Mouse (Mus musculus): ENCODE measurements around the gene Rtf2. TPM values are rescaled to one million over a fixed set of nuclear protein-coding genes. Genes with fewer than 3 reads are reported as not detected.

The Rtf2 gene
- polyA plus RNA-seq, 1 experiment from 2014 or later: 75.3 TPM

DNA sequence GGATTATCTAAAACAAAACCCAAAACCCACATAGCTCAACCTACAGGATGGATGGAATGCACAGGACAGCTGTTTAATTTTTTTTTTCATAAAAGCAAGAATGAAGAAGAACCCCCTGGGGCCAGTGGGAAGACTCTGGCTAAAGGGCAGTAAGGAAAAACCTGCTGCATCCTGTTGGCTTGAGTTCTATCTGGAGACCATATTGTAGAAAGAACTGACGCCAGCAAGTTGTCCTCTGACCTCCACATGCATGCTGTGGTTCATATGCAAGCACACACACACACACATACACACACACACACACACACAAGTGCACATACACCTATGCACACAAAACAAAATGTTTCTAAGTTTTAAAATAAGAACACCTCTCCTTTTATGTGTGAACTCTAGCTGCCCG, 29.7 kb upstream of the Rtf2 start:
- H3K4me2 ChIP-seq (replicated peaks; ENCODE audit: low read depth): no peak overlapping the region
- H3K9ac ChIP-seq (ENCODE audit: low read depth, low read length): no peak overlapping the region
- no peak for TF ChIP-seq CTCF (IDR thresholded peaks at IDR 0.05; ENCODE audit: low read depth)
- 77% methylated on average over 2 of the region's 2 CpGs for WGBS
- H3K27ac ChIP-seq (ENCODE audit: low read depth, low read length): no peak overlapping the region
- H3K27me3 ChIP-seq (replicated peaks; ENCODE audit: control insufficient read depth, insufficient read depth, low read length): no peaks in the 10 kb centered on the region
- H3K4me1 ChIP-seq (replicated peaks; ENCODE audit: control insufficient read depth, insufficient read depth, low read length): no peaks in the 10 kb centered on the region
- no peak for ATAC-seq
- no peaks in the 10 kb centered on the region for H3K36me3 ChIP-seq (ENCODE audit: control insufficient read depth, insufficient read depth)
- H3K9me3 ChIP-seq (ENCODE audit: control insufficient read depth): no peaks in the 10 kb centered on the region
- H3K4me3 ChIP-seq (ENCODE audit: low read depth, low read length): no peak overlapping the region

GRCm38 (mm10) chr2:172411091-172411490, 29.3 kb upstream of the Rtf2 start:
- Histone ChIP-seq H3K4me2 (replicated peaks; ENCODE audit: low read depth) (no peak overlapping the region), H3K27me3 (replicated peaks; ENCODE audit: control insufficient read depth, insufficient read depth, low read length) (no peaks in the 10 kb centered on the region), H3K36me3 (ENCODE audit: control insufficient read depth, insufficient read depth) (no peaks in the 10 kb centered on the region), H3K9me3 (ENCODE audit: control insufficient read depth) (no peaks in the 10 kb centered on the region), H3K4me1 (replicated peaks; ENCODE audit: control insufficient read depth, insufficient read depth, low read length) (no peaks in the 10 kb centered on the region), H3K9ac (ENCODE audit: low read depth, low read length) (no peak overlapping the region), H3K27ac (ENCODE audit: low read depth, low read length) (no peak overlapping the region), H3K4me3 (ENCODE audit: low read depth, low read length) (no peak overlapping the region)
- ATAC-seq: no peak
- TF ChIP-seq CTCF (IDR thresholded peaks at IDR 0.05; ENCODE audit: low read depth): no peak
- WGBS: 83% methylated on average over 11 of the region's 11 CpGs

DNA sequence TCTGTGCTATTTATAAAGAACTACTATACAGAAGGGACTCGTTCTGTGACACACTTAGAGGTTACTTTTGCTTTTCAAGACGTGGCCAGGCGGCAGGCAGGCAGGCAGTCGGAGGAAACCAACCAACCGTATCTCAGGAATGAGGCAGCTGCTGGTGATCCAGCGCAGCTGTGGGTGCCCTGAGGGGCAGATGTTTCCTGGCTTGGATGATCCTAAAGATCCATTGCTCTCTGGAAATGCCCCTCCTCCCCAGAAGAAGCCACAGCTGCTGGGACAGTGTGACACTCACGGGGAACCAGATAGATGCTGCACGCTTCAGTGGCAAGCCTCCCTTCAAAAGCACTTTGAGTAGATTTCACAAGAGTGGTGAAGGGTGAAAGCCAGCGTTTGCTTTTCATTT, 27.9 kb upstream of the Rtf2 start:
- H3K27ac ChIP-seq (ENCODE audit: low read depth, low read length): no peak overlapping the region
- no peak overlapping the region for H3K4me3 ChIP-seq (ENCODE audit: low read depth, low read length)
- ATAC-seq: no peak

DNA sequence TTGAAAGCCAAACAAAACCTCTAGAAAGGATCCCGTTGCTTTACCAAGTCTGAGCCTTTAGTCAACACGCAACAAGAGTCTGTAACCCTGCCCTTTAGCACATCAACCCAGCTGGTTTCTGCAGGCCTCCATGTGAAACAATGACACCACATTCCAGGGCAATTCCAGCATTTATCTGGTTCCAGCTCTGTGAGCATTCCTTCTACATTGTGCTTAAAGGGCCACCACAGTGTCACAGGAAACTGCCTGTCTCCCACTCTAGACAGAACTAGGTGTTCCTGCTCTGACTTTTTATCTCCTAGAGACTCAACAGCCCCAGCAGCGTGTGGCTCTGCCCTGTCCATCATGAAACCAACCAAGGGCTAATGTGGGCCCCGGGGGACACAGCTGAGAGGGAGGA, 27.1 kb upstream of the Rtf2 start:
- H3K27me3 ChIP-seq (replicated peaks; ENCODE audit: control insufficient read depth, insufficient read depth, low read length): no peaks in the 10 kb centered on the region
- no peaks in the 10 kb centered on the region for H3K36me3 ChIP-seq (ENCODE audit: control insufficient read depth, insufficient read depth)
- WGBS: 20% methylated on average over 4 of the region's 4 CpGs
- no peak for ATAC-seq
- no peak overlapping the region for H3K27ac ChIP-seq (ENCODE audit: low read depth, low read length)
- no peaks in the 10 kb centered on the region for H3K4me1 ChIP-seq (replicated peaks; ENCODE audit: control insufficient read depth, insufficient read depth, low read length)
- no peak for TF ChIP-seq CTCF (IDR thresholded peaks at IDR 0.05; ENCODE audit: low read depth)
- H3K9ac ChIP-seq (ENCODE audit: low read depth, low read length): no peak overlapping the region
- H3K4me3 ChIP-seq (ENCODE audit: low read depth, low read length): no peak overlapping the region
- no peak overlapping the region for H3K4me2 ChIP-seq (replicated peaks; ENCODE audit: low read depth)
- H3K9me3 ChIP-seq (ENCODE audit: control insufficient read depth): no peaks in the 10 kb centered on the region

More for the DNA sequence above, 27.9 kb upstream of the Rtf2 start:
- H3K9ac ChIP-seq (ENCODE audit: low read depth, low read length): no peak overlapping the region
- no peaks in the 10 kb centered on the region for H3K36me3 ChIP-seq (ENCODE audit: control insufficient read depth, insufficient read depth)
- WGBS: 14% methylated on average over 9 of the region's 9 CpGs
- no peaks in the 10 kb centered on the region for H3K9me3 ChIP-seq (ENCODE audit: control insufficient read depth)
- no peaks in the 10 kb centered on the region for H3K27me3 ChIP-seq (replicated peaks; ENCODE audit: control insufficient read depth, insufficient read depth, low read length)
- H3K4me2 ChIP-seq (replicated peaks; ENCODE audit: low read depth): no peak overlapping the region
- TF ChIP-seq CTCF (IDR thresholded peaks at IDR 0.05; ENCODE audit: low read depth): no peak
- H3K4me1 ChIP-seq (replicated peaks; ENCODE audit: control insufficient read depth, insufficient read depth, low read length): no peaks in the 10 kb centered on the region

GRCm38 (mm10) chr2:172413894-172414293, 26.5 kb upstream of the Rtf2 start:
- no peaks in the 10 kb centered on the region for H3K9me3 ChIP-seq (ENCODE audit: control insufficient read depth)
- H3K27me3 ChIP-seq (replicated peaks; ENCODE audit: control insufficient read depth, insufficient read depth, low read length): no peaks in the 10 kb centered on the region
- no peak for TF ChIP-seq CTCF (IDR thresholded peaks at IDR 0.05; ENCODE audit: low read depth)
- H3K4me2 ChIP-seq (replicated peaks; ENCODE audit: low read depth): no peak overlapping the region
- no peak overlapping the region for H3K27ac ChIP-seq (ENCODE audit: low read depth, low read length)
- H3K4me1 ChIP-seq (replicated peaks; ENCODE audit: control insufficient read depth, insufficient read depth, low read length): no peaks in the 10 kb centered on the region
- no peak for ATAC-seq
- H3K36me3 ChIP-seq (ENCODE audit: control insufficient read depth, insufficient read depth): no peaks in the 10 kb centered on the region
- H3K9ac ChIP-seq (ENCODE audit: low read depth, low read length): no peak overlapping the region
- no peak overlapping the region for H3K4me3 ChIP-seq (ENCODE audit: low read depth, low read length)
- WGBS: 40% methylated on average over 5 of the region's 5 CpGs

- H3K9ac ChIP-seq (ENCODE audit: low read depth, low read length): no peak overlapping the region
- 56% methylated on average over 12 of the region's 12 CpGs for WGBS
- no peaks in the 10 kb centered on the region for H3K36me3 ChIP-seq (ENCODE audit: control insufficient read depth, insufficient read depth)
- no peaks in the 10 kb centered on the region for H3K27me3 ChIP-seq (replicated peaks; ENCODE audit: control insufficient read depth, insufficient read depth, low read length)
- no peak for TF ChIP-seq CTCF (IDR thresholded peaks at IDR 0.05; ENCODE audit: low read depth)
- H3K9me3 ChIP-seq (ENCODE audit: control insufficient read depth): no peaks in the 10 kb centered on the region
- ATAC-seq: no peak
- no peak overlapping the region for H3K4me2 ChIP-seq (replicated peaks; ENCODE audit: low read depth)
- no peaks in the 10 kb centered on the region for H3K4me1 ChIP-seq (replicated peaks; ENCODE audit: control insufficient read depth, insufficient read depth, low read length)
- no peak overlapping the region for H3K27ac ChIP-seq (ENCODE audit: low read depth, low read length)
- H3K4me3 ChIP-seq (ENCODE audit: low read depth, low read length): no peak overlapping the region
These were observed 24.1 kb upstream of the Rtf2 start for GRCm38 (mm10) chr2:172416218-172416617.

DNA sequence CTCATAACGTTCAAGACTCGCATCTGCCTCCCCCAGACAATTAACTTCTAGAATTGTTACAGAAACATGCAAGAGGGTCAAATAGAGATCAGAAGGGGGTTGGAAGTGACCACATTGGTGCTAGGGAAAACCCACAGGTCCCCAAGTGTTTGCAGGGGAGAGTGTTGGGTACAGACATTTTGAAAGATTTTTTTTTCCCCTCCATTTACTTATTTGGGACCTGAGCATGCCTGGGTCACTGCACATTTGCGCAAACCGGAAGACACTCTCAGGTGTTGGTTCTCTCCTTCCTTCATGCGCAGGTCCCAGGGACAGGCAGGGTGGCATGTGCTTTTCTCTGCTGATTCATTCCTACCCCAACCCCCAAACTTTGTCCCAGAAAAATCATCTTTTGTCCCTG, 23.5 kb upstream of the Rtf2 start:
- Histone ChIP-seq H3K9me3 (ENCODE audit: control insufficient read depth) (no peaks in the 10 kb centered on the region), H3K4me3 (ENCODE audit: low read depth, low read length) (no peak overlapping the region), H3K36me3 (ENCODE audit: control insufficient read depth, insufficient read depth) (no peaks in the 10 kb centered on the region), H3K4me1 (replicated peaks; ENCODE audit: control insufficient read depth, insufficient read depth, low read length) (no peaks in the 10 kb centered on the region), H3K9ac (ENCODE audit: low read depth, low read length) (no peak overlapping the region), H3K27me3 (replicated peaks; ENCODE audit: control insufficient read depth, insufficient read depth, low read length) (no peaks in the 10 kb centered on the region), H3K4me2 (replicated peaks; ENCODE audit: low read depth) (no peak overlapping the region), H3K27ac (ENCODE audit: low read depth, low read length) (no peak overlapping the region)
- WGBS: 85% methylated on average over 5 of the region's 5 CpGs
- TF ChIP-seq CTCF (IDR thresholded peaks at IDR 0.05; ENCODE audit: low read depth): no peak
- ATAC-seq: no peak
